Mouse (Mus musculus): ENCODE measurements at regions not wholly inside any gene's neighbourhood (a gene's known extent, or its start where the extent isn't known, plus 50 kb on each side); places are given as distances from the start of the nearest gene placed in this dataset.

- peak; percentile 52 for ATAC-seq (replicated peaks; ENCODE audit: poor library complexity, severe bottlenecking)
These were observed 55.7 kb upstream of the Emb start for GRCm38 (mm10) chr13:117152655-117153054.

GRCm38 (mm10) chr13:117143828-117144227 lies 64.5 kb upstream of the Emb start:
- ATAC-seq (replicated peaks; ENCODE audit: poor library complexity, severe bottlenecking): peak; percentile 72

- ATAC-seq (replicated peaks; ENCODE audit: poor library complexity, severe bottlenecking): no peak
These were observed 65.1 kb upstream of the Emb start for GRCm38 (mm10) chr13:117143255-117143654.

GRCm38 (mm10) chr13:117134352-117134751 lies 74.0 kb upstream of the Emb start:
- ATAC-seq (replicated peaks; ENCODE audit: poor library complexity, severe bottlenecking): 0 out of 2 replicates have a peak, but pooled peaks have one; percentile 30

GRCm38 (mm10) chr13:117132123-117132522 lies 76.2 kb upstream of the Emb start:
- ATAC-seq (replicated peaks; ENCODE audit: poor library complexity, severe bottlenecking): no peak

GRCm38 (mm10) chr13:117127813-117128549 lies 80.4 kb upstream of the Emb start:
- ATAC-seq (replicated peaks; ENCODE audit: poor library complexity, severe bottlenecking): peak; percentile 66

GRCm38 (mm10) chr13:117127116-117127728 lies 81.1 kb upstream of the Emb start:
- ATAC-seq (replicated peaks; ENCODE audit: poor library complexity, severe bottlenecking): peak; percentile 59

- no peak for ATAC-seq (replicated peaks; ENCODE audit: poor library complexity, severe bottlenecking)
These were observed 88.7 kb upstream of the Emb start for GRCm38 (mm10) chr13:117119636-117120035.

GRCm38 (mm10) chr13:117114797-117115196 lies 89.5 kb upstream of the Parp8 start:
- ATAC-seq (replicated peaks; ENCODE audit: poor library complexity, severe bottlenecking): peak; percentile 94

GRCm38 (mm10) chr13:117112424-117112823 lies 87.1 kb upstream of the Parp8 start:
- no peak for ATAC-seq (replicated peaks; ENCODE audit: poor library complexity, severe bottlenecking)

- ATAC-seq (replicated peaks; ENCODE audit: poor library complexity, severe bottlenecking): no peak
These were observed 79.9 kb upstream of the Parp8 start for GRCm38 (mm10) chr13:117105151-117105660.

GRCm38 (mm10) chr13:117094773-117095172 lies 69.4 kb upstream of the Parp8 start:
- ATAC-seq (replicated peaks; ENCODE audit: poor library complexity, severe bottlenecking): peak; percentile 93

- no peak for ATAC-seq (replicated peaks; ENCODE audit: poor library complexity, severe bottlenecking)
These were observed 63.3 kb upstream of the Parp8 start for GRCm38 (mm10) chr13:117088629-117089028.

- ATAC-seq (replicated peaks; ENCODE audit: poor library complexity, severe bottlenecking): no peak
These were observed 57.4 kb upstream of the Parp8 start for GRCm38 (mm10) chr13:117082758-117083157.

- peak; percentile 44 for ATAC-seq (replicated peaks; ENCODE audit: poor library complexity, severe bottlenecking)
These were observed 54.0 kb upstream of the Parp8 start for GRCm38 (mm10) chr13:117079316-117079715.
